Mouse (Mus musculus) heart, adult 2 months (tissue): ENCODE results near the gene Elmo2. TPM values are rescaled to one million over a fixed set of nuclear protein-coding genes. Genes with fewer than 3 reads are reported as not detected.

Experiments used
- DNase-seq, 2 experiments: peaks; one replicate each; pipeline ENCODE4 v3.0.0; 2021
- H3K27ac ChIP-seq: fragments of 200-600 bp; 2 replicates; pipeline ENCODE4 v1.8.1; 2022
- H3K27me3 ChIP-seq: fragments of 200-500 bp; 2 replicates; pipeline ENCODE4 v1.6.1; 2012; ENCODE audit warnings: mild to moderate bottlenecking, low read length, inconsistent platforms, mixed read lengths; ENCODE audit not compliant: control insufficient read depth, insufficient read depth
- H3K36me3 ChIP-seq: fragments of 200-500 bp; 2 replicates; pipeline ENCODE4 v1.6.1; 2012; ENCODE audit warnings: low read length, inconsistent platforms; ENCODE audit not compliant: control insufficient read depth, insufficient read depth
- H3K4me1 ChIP-seq: fragments of 200-500 bp; 2 replicates; pipeline ENCODE4 v1.6.1; 2011; ENCODE audit warnings: low read length; ENCODE audit not compliant: control insufficient read depth, insufficient read depth
- H3K4me3 ChIP-seq: fragments of 200-600 bp; 2 replicates; pipeline ENCODE4 v1.8.1; 2022
- H3K79me2 ChIP-seq: fragments of 200-500 bp; replicated peaks from 2 replicates; pipeline ENCODE4 v1.6.1; 2012; ENCODE audit warnings: mild to moderate bottlenecking, inconsistent platforms, low read length, moderate library complexity, mixed read lengths; ENCODE audit not compliant: control insufficient read depth, insufficient read depth
- H3K9ac ChIP-seq: fragments of 200-500 bp; 2 replicates; pipeline ENCODE4 v1.6.1; 2012; ENCODE audit warnings: low read depth, mild to moderate bottlenecking, control low read depth, inconsistent platforms, low read length, mixed read lengths
- CTCF ChIP-seq: fragments of 200-600 bp; IDR thresholded peaks from 2 replicates; pipeline ENCODE4 v1.8.1; 2022; ENCODE audit warnings: antibody characterized with exemption, mild to moderate bottlenecking, moderate library complexity
- EP300 ChIP-seq: fragments of 200-500 bp; IDR thresholded peaks from 2 replicates; pipeline ENCODE4 v1.6.1; 2011; ENCODE audit warnings: low read depth, low read length, control low read depth; ENCODE audit not compliant: insufficient read depth
- POLR2A ChIP-seq: fragments of 200-500 bp; IDR thresholded peaks from 2 replicates; pipeline ENCODE4 v1.6.1; 2011; ENCODE audit warnings: mild to moderate bottlenecking, low read depth, low read length, control low read depth; ENCODE audit not compliant: insufficient read depth
- WGBS: fragments of 180-500 bp; shearing (Covaris S2); methylation state at CpG from one replicate; pipeline ENCODE4 v1.1.7; 2018; 5-methylcytosine and 5-hydroxymethylcytosine counted together
- intact Hi-C: fragments of 180-260 bp; cut with DNase I; formaldehyde crosslinking; loops from one replicate; pipeline ENCODE4 v1.15.1; 2025
- polyA plus RNA-seq: library from polyadenylated mRNA; depleted of rRNA; stranded (reverse); fragments of >200 nt; gene quantifications from 2 replicates; pipeline ENCODE4 v1.2.3, GENCODE M21; 2012
- total RNA-seq, 2 experiments: library from RNA; stranded (reverse); gene quantifications; 2 replicates each; pipeline ENCODE4 v1.2.3; 2021

Gene Elmo2
- total and polyA plus RNA-seq, 3 experiments = 13.9 to 36.3 (median 14.8) TPM

DNA sequence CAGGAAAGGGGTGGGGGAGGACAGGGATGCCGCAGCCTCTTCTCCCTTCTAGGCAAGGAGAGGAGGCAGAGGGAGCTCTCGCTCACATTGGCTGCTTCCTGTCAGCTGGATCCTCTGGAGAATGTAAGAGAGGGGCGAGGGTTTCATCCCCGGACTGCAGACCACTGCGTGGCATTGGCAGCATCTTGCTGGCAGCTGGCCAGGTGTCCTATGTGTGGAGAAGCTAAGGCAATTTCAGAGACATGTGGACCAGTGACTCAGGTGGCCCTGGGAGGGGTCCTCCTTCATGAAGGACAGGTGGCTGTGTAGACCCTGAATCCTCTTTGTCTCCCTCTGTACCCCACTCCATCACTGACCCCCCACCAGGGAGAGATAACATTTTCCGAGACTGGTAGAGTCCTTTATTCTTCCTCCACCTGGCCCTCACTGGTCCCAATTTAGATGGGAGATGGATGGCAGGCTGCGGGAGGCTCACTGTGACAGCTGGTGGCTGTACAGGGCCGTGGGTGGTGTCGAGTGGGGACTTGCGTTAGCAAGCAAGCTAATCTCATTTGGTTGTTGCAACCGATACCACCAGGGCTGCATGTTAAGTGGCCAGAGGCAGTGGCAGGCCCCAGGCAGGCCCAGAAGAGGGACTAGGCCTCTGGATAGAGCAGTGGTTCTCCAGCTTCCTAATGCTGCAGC lies 69.0 kb downstream of the Elmo2 start:
- intact Hi-C loops = no loop called here
- H3K36me3 ChIP-seq = no peaks in the 10 kb centered on the region
- peaks cover 3% of the 10 kb centered on the region; the same call in 1 of the 2 replicates for H3K27me3 ChIP-seq
- no peak overlapping the region for H3K27ac ChIP-seq
- H3K79me2 ChIP-seq = no peaks in the 10 kb centered on the region
- no peak for DNase-seq
- H3K9ac ChIP-seq = no peak overlapping the region
- TF ChIP-seq EP300 = no peak
- no peak for TF ChIP-seq CTCF
- no peak for TF ChIP-seq POLR2A
- H3K4me3 ChIP-seq = no peak overlapping the region
- 44% methylated on average over 11 of the region's 11 CpGs for WGBS
- no peaks in the 10 kb centered on the region for H3K4me1 ChIP-seq

- no peaks in the 10 kb centered on the region for H3K79me2 ChIP-seq
- 70% methylated on average over 10 of the region's 10 CpGs for WGBS
- intact Hi-C loops = no loop called here
- peaks cover 3% of the 10 kb centered on the region; the same call in 1 of the 2 replicates for H3K27me3 ChIP-seq
- H3K27ac ChIP-seq = no peak overlapping the region
- no peak for TF ChIP-seq POLR2A
- no peak for TF ChIP-seq EP300
- TF ChIP-seq CTCF = no peak
- no peaks in the 10 kb centered on the region for H3K4me1 ChIP-seq
- no peak for DNase-seq
- no peaks in the 10 kb centered on the region for H3K36me3 ChIP-seq
- H3K9ac ChIP-seq = no peak overlapping the region
- H3K4me3 ChIP-seq = no peak overlapping the region
Observed at GRCm38 (mm10) chr2:165256213-165256612, 70.1 kb downstream of the Elmo2 start.

GRCm38 (mm10) chr2:165253867-165254266 lies 72.4 kb downstream of the Elmo2 start:
- 28% methylated on average over 10 of the region's 10 CpGs for WGBS
- intact Hi-C loops = no loop called here
- Histone ChIP-seq H3K4me1 (no peaks in the 10 kb centered on the region), H3K4me3 (no peak overlapping the region), H3K79me2 (no peaks in the 10 kb centered on the region), H3K9ac (no peak overlapping the region), H3K27me3 (peaks cover 3% of the 10 kb centered on the region; the same call in 1 of the 2 replicates), H3K36me3 (no peaks in the 10 kb centered on the region), H3K27ac (no peak overlapping the region)
- DNase-seq = no peak
- TF ChIP-seq EP300 = no peak

- WGBS = 69% methylated on average over 8 of the region's 8 CpGs
- Histone ChIP-seq H3K9ac (no peak overlapping the region), H3K36me3 (no peaks in the 10 kb centered on the region), H3K4me3 (no peak overlapping the region), H3K27me3 (peaks cover 3% of the 10 kb centered on the region; the same call in 1 of the 2 replicates), H3K4me1 (no peaks in the 10 kb centered on the region), H3K27ac (no peak overlapping the region), H3K79me2 (no peaks in the 10 kb centered on the region)
- no peak for DNase-seq
- TF ChIP-seq EP300 (no peak), POLR2A (no peak), CTCF (no peak)
- intact Hi-C loops = no loop called here
Observed at GRCm38 (mm10) chr2:165253269-165253668, 73.0 kb downstream of the Elmo2 start.

DNA sequence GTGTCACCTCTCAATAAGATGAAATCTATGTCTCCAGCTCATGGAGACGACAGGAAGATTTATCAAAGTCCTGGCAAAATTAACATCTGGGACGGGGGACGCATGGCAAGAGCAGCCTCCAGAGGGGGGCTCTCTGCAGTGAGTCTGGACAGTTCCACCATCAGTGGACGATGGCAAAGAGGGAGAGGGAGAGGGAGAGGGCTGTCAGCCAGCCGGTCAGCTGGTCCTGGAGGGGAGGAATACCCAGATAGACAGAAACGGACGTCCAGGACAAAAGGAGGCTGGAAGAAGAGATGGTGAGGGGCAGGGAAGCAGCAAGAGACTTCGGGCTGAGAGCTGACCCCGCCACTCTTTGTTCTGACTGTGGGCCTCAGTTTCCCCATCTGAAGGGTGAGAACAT lies 73.5 kb downstream of the Elmo2 start:
- no peak overlapping the region for H3K27ac ChIP-seq
- H3K27me3 ChIP-seq = peaks cover 3% of the 10 kb centered on the region; the same call in 1 of the 2 replicates
- TF ChIP-seq POLR2A (no peak), CTCF (no peak), EP300 (no peak)
- no peaks in the 10 kb centered on the region for H3K79me2 ChIP-seq
- WGBS = 50% methylated on average over 9 of the region's 9 CpGs
- H3K9ac ChIP-seq = no peak overlapping the region
- H3K36me3 ChIP-seq = no peaks in the 10 kb centered on the region
- DNase-seq = no peak
- no peaks in the 10 kb centered on the region for H3K4me1 ChIP-seq
- intact Hi-C loops = no loop called here
- H3K4me3 ChIP-seq = no peak overlapping the region

GRCm38 (mm10) chr2:165252381-165252780 lies 73.9 kb downstream of the Elmo2 start:
- intact Hi-C loops = no loop called here
- DNase-seq = no peak
- Histone ChIP-seq H3K27me3 (peaks cover 3% of the 10 kb centered on the region; the same call in 1 of the 2 replicates), H3K27ac (no peak overlapping the region), H3K4me1 (no peaks in the 10 kb centered on the region), H3K36me3 (no peaks in the 10 kb centered on the region), H3K79me2 (no peaks in the 10 kb centered on the region), H3K9ac (no peak overlapping the region), H3K4me3 (no peak overlapping the region)
- 76% methylated on average over 8 of the region's 8 CpGs for WGBS
- TF ChIP-seq EP300 = no peak
- TF ChIP-seq POLR2A = no peak
- TF ChIP-seq CTCF = no peak
